Mouse (Mus musculus): ENCODE data around the gene 4930522L14Rik. TPM values are rescaled to one million over a fixed set of nuclear protein-coding genes. Genes with fewer than 3 reads are reported as not detected.

4930522L14Rik gene
- polyA plus RNA-seq, 1 experiment from 2014 or later = 12.6 TPM

Other genes with a start within 250 kb of the 4930522L14Rik start
- gene Crlf2, start 192.9 kb downstream of the 4930522L14Rik start, polyA plus RNA-seq (2015; fragmentation: Nextera tagmentation; extraction: Ambion mirVana) = 12.8 and 13.7 TPM in 2 replicates
- gene 5430403G16Rik, start 60.8 kb downstream of the 4930522L14Rik start, polyA plus RNA-seq (2015; fragmentation: Nextera tagmentation; extraction: Ambion mirVana) = 2.8 and 3.7 TPM in 2 replicates
- 0.54 and 0.61 TPM in 2 replicates for gene Gm15446, start 171.5 kb upstream of the 4930522L14Rik start, polyA plus RNA-seq (2015; fragmentation: Nextera tagmentation; extraction: Ambion mirVana)
- gene Zfp932, start 244.6 kb upstream of the 4930522L14Rik start, polyA plus RNA-seq (2015; fragmentation: Nextera tagmentation; extraction: Ambion mirVana) = 22.7 and 23.3 TPM in 2 replicates